Mouse (Mus musculus) neural tube, embryonic 11.5 days (tissue): ENCODE results near the gene Rcbtb1. TPM values are rescaled to one million over a fixed set of nuclear protein-coding genes. Genes with fewer than 3 reads are reported as not detected.
A peak's percentile ranks its signal among the peaks of the same experiment; 100 is the strongest.

Source experiments
- ATAC-seq: fragments of 200-750 bp; cut with Nextera tagmentation; 2 replicates; pipeline ENCODE4 v1.8.0; 2017; ENCODE audit warnings: moderate number of reproducible peaks, mild to moderate bottlenecking, moderate TSS enrichment, moderate library complexity; ENCODE audit not compliant: insufficient read depth, low FRiP score, low TSS enrichment
- DNase-seq: peaks from one replicate; pipeline ENCODE4 v3.0.0-alpha.2; 2015; ENCODE audit warnings: low spot score
- H3K27ac ChIP-seq: fragments of 300-500 bp; sonication (generic); 2 replicates; pipeline ENCODE4 v1.5.1; 2014; ENCODE audit warnings: low read depth, mild to moderate bottlenecking, low read length
- H3K27me3 ChIP-seq: fragments of 300-500 bp; sonication (generic); 2 replicates; pipeline ENCODE4 v1.6.1; 2014; ENCODE audit warnings: mild to moderate bottlenecking, low read length, mixed read lengths; ENCODE audit not compliant: control insufficient read depth, insufficient read depth
- H3K36me3 ChIP-seq: fragments of 300-500 bp; sonication (generic); 2 replicates; pipeline ENCODE4 v1.6.1; 2014; ENCODE audit warnings: mild to moderate bottlenecking, low read length, moderate library complexity, mixed read lengths; ENCODE audit not compliant: control insufficient read depth, insufficient read depth
- H3K4me1 ChIP-seq: fragments of 300-500 bp; sonication (generic); 2 replicates; pipeline ENCODE4 v1.6.1; 2014; ENCODE audit warnings: low read length, mixed read lengths; ENCODE audit not compliant: control insufficient read depth, insufficient read depth
- H3K4me2 ChIP-seq: fragments of 300-500 bp; sonication (generic); 2 replicates; pipeline ENCODE4 v1.6.1; 2014; ENCODE audit warnings: low read depth, mild to moderate bottlenecking, moderate library complexity
- H3K4me3 ChIP-seq: fragments of 300-500 bp; sonication (generic); 2 replicates; pipeline ENCODE4 v1.5.1; 2014; ENCODE audit warnings: low read depth, low read length
- H3K9ac ChIP-seq: fragments of 300-500 bp; sonication (generic); 2 replicates; pipeline ENCODE4 v1.6.1; 2014; ENCODE audit warnings: mild to moderate bottlenecking, low read length
- H3K9me3 ChIP-seq: fragments of 300-500 bp; sonication (generic); 2 replicates; pipeline ENCODE4 v1.6.1; 2016; ENCODE audit warnings: low read length; ENCODE audit not compliant: control insufficient read depth
- WGBS: fragments of 180-500 bp; shearing (Covaris S2); extraction: QIAGEN DNeasy Blood & Tissue Kit; methylation state at CpG from one replicate; pipeline ENCODE4 v1.1.7; 2014; 5-methylcytosine and 5-hydroxymethylcytosine counted together
- polyA plus RNA-seq: library from polyadenylated mRNA; unstranded; fragments of >200 nt; fragmentation: Nextera tagmentation; extraction: Ambion mirVana; gene quantifications from 2 replicates; pipeline ENCODE4 v1.2.1, GENCODE M21; 2014

Gene Rcbtb1
- 99.0 and 108 TPM in 2 replicates for polyA plus RNA-seq

DNA sequence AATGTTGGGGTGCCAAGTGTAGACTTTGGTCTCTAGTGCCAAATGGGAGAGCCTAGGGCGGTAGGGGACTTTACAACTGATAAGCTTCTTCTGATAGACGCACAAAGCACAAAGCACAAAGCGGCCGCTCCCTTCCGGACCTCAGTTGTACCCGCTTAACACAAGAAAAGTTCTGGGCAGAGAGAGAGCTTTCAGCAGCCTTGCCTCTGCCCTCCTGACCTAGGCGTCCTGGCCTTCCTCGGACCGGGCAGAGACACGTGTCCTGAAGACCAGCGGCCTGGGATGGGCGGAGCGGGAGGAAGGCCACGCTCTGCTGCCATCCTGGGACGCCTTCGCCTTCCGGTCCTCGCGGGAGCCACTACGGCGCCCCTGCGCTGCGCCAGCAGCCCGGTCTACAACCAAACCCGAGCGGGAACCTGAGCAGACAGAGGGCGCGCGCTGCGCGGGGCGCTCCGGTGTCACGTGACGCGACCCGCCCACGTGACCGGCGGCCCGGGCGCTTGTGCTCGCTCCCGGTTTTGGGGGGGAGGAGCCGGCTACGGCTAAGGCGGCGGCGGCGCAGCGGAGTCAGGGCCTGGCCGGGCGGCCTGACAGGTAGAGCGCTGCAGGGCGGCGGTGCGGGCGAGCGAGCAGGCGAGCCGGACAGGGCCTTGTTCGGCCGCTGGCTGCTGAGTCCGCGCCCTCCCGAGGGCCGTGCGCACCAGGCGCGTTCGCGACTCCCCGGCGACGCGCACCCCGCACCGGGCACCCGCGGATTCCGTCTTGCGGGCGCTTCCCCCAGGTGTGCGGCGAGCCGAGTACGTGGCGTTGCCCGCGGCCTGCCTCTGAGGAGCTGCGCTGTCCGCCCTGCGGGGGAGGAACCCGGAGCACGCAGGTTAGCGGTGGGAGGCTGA, at the start of gene Rcbtb1:
Rcbtb1 (plus strand) TSS at position 499 of the 893 bp plus-strand sequence.
- under 1% methylated on average over 87 of the region's 96 CpGs for WGBS
- Histone ChIP-seq H3K9me3 (no peaks in the 10 kb centered on the region), H3K36me3 (no peaks in the 10 kb centered on the region), H3K27ac (peak within 1 kb of the TSS; percentile 96), H3K27me3 (no peaks in the 10 kb centered on the region), H3K4me1 (peaks cover 20% of the 10 kb centered on the region), H3K4me2 (peak within 1 kb of the TSS; percentile 57), H3K4me3 (peak within 1 kb of the TSS; percentile 81), H3K9ac (peak within 1 kb of the TSS; percentile 98)
- peak; percentile 96 for ATAC-seq
- peak; percentile 96 for DNase-seq

- H3K36me3 ChIP-seq, result no peaks in the 10 kb centered on the region
- no peaks in the 10 kb centered on the region for H3K4me1 ChIP-seq
- no peaks in the 10 kb centered on the region for H3K9me3 ChIP-seq
- H3K4me3 ChIP-seq, result no peak overlapping the region
- no peaks in the 10 kb centered on the region for H3K27me3 ChIP-seq
- 78% methylated on average over 2 of the region's 2 CpGs for WGBS
- no peak overlapping the region for H3K9ac ChIP-seq
- ATAC-seq (no peak), DNase-seq (no peak)
- no peak overlapping the region for H3K27ac ChIP-seq
- H3K4me2 ChIP-seq, result no peak overlapping the region
These were observed 45.4 kb upstream of the Rcbtb1 start for GRCm38 (mm10) chr14:59155589-59155988.

- WGBS, result 68% methylated on average over 3 of the region's 3 CpGs
- Histone ChIP-seq H3K4me3 (no peak overlapping the region), H3K27me3 (no peaks in the 10 kb centered on the region), H3K9me3 (no peaks in the 10 kb centered on the region), H3K9ac (no peak overlapping the region), H3K36me3 (no peaks in the 10 kb centered on the region), H3K27ac (no peak overlapping the region), H3K4me2 (no peak overlapping the region), H3K4me1 (no peaks in the 10 kb centered on the region)
- DNase-seq, result no peak
- no peak for ATAC-seq
These were observed 43.9 kb upstream of the Rcbtb1 start for GRCm38 (mm10) chr14:59157016-59157698.

- no peak within 1 kb of the TSS for H3K4me3 ChIP-seq
- 86% methylated on average over 3 of the region's 3 CpGs for WGBS
- no peak within 1 kb of the TSS for H3K9ac ChIP-seq
- H3K4me2 ChIP-seq, result no peak within 1 kb of the TSS
- no peak within 1 kb of the TSS for H3K27ac ChIP-seq
- ATAC-seq (no peak), DNase-seq (no peak)
- no peaks in the 10 kb centered on the region for H3K4me1 ChIP-seq
- H3K9me3 ChIP-seq, result no peaks in the 10 kb centered on the region
- H3K27me3 ChIP-seq, result no peaks in the 10 kb centered on the region
- H3K36me3 ChIP-seq, result no peaks in the 10 kb centered on the region
These were observed 22.4 kb upstream of the Rcbtb1 start, which contains the start of gene Gm5142 for GRCm38 (mm10) chr14:59178649-59179048. Gene Gm5142 (minus strand): TSS chr14:59178749.

- Histone ChIP-seq H3K27ac (no peak overlapping the region), H3K9ac (no peak overlapping the region), H3K36me3 (no peaks in the 10 kb centered on the region), H3K27me3 (no peaks in the 10 kb centered on the region), H3K4me2 (no peak overlapping the region), H3K4me3 (no peak overlapping the region), H3K4me1 (no peaks in the 10 kb centered on the region), H3K9me3 (no peaks in the 10 kb centered on the region)
- 90% methylated on average over 2 of the region's 2 CpGs for WGBS
- no peak for ATAC-seq
- no peak for DNase-seq
These were observed 18.3 kb upstream of the Rcbtb1 start for GRCm38 (mm10) chr14:59182732-59183131.

DNA sequence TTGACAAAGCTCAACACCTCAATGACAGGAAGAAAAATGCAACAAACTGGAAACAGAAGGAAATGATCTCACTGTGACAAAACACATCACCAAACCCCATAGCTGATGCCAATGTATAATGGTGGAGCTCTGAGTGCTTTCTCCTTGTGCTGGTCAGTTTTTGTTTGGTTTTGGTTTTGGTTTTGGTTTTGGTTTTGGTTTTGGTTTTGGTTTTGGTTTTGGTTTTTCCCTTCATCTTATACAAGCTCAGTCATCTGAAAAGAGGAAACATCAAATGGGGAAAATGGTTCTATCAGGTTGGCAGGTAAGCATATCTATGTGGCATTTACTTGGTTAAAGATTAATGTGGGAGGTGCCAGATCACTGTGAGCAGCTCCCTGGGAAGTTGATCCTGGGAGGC, 15.5 kb upstream of the Rcbtb1 start:
- Histone ChIP-seq H3K4me2 (no peak overlapping the region), H3K27me3 (no peaks in the 10 kb centered on the region)
- no peak for ATAC-seq

GRCm38 (mm10) chr14:59186121-59186520, 14.9 kb upstream of the Rcbtb1 start:
- DNase-seq (no peak), ATAC-seq (no peak)
- Histone ChIP-seq H3K27ac (no peak overlapping the region), H3K9me3 (no peaks in the 10 kb centered on the region), H3K9ac (no peak overlapping the region), H3K4me2 (no peak overlapping the region), H3K27me3 (no peaks in the 10 kb centered on the region), H3K4me3 (no peak overlapping the region), H3K4me1 (no peaks in the 10 kb centered on the region), H3K36me3 (no peaks in the 10 kb centered on the region)
- 91% methylated on average over 2 of the region's 2 CpGs for WGBS

More for the DNA sequence above, 15.5 kb upstream of the Rcbtb1 start:
- Histone ChIP-seq H3K9ac (no peak overlapping the region), H3K36me3 (no peaks in the 10 kb centered on the region), H3K4me1 (no peaks in the 10 kb centered on the region), H3K27ac (no peak overlapping the region), H3K4me3 (no peak overlapping the region), H3K9me3 (no peaks in the 10 kb centered on the region)
- DNase-seq, result no peak

- Histone ChIP-seq H3K4me3 (peak overlapping the region; percentile 81), H3K27me3 (no peaks in the 10 kb centered on the region), H3K4me1 (peaks cover 23% of the 10 kb centered on the region), H3K36me3 (no peaks in the 10 kb centered on the region), H3K4me2 (peak overlapping the region; percentile 57), H3K9me3 (no peaks in the 10 kb centered on the region), H3K9ac (peak overlapping the region; percentile 98), H3K27ac (peak overlapping the region; percentile 96)
- ATAC-seq (0 out of 2 replicates have a peak, but pooled peaks have one; percentile 0), DNase-seq (no peak)
- WGBS, result under 1% methylated on average over 21 of the region's 21 CpGs
These were observed 701 bp downstream of the Rcbtb1 start for GRCm38 (mm10) chr14:59201604-59202215.
